Mouse (Mus musculus): ENCODE data around the gene Ror2.
"Not testable (repeated sequence)": the region's sequence is repeated elsewhere in the genome, so short reads cannot be mapped to it uniquely, and the experiment has no call there.

Ror2 gene

GRCm38 (mm10) chr13:53285756-53286361 lies at the start of gene Ror2:
Ror2 (minus strand) TSS chr13:53286124.
- DNase-seq = no peak

GRCm38 (mm10) chr13:53333769-53334168 lies 47.8 kb upstream of the Ror2 start:
- no peak for DNase-seq

- no peak for DNase-seq
Observed at GRCm38 (mm10) chr13:53330246-53330645, 44.3 kb upstream of the Ror2 start.

GRCm38 (mm10) chr13:53325531-53325930 lies 39.6 kb upstream of the Ror2 start:
- DNase-seq = no peak

GRCm38 (mm10) chr13:53323661-53324060 lies 37.7 kb upstream of the Ror2 start:
- no peak for DNase-seq

- no peak for DNase-seq
Observed at GRCm38 (mm10) chr13:53320899-53321298, 35.0 kb upstream of the Ror2 start.

- no peak for DNase-seq
Observed at GRCm38 (mm10) chr13:53316515-53317295, 30.8 kb upstream of the Ror2 start.

GRCm38 (mm10) chr13:53315757-53316156 lies 29.8 kb upstream of the Ror2 start:
- not testable (repeated sequence) for DNase-seq

GRCm38 (mm10) chr13:53310442-53310841 lies 24.5 kb upstream of the Ror2 start:
- no peak for DNase-seq

GRCm38 (mm10) chr13:53309661-53310160 lies 23.8 kb upstream of the Ror2 start:
- no peak for DNase-seq

- DNase-seq = no peak
Observed at GRCm38 (mm10) chr13:53309148-53309547, 23.2 kb upstream of the Ror2 start.

GRCm38 (mm10) chr13:53306836-53307235 lies 20.9 kb upstream of the Ror2 start:
- no peak for DNase-seq

- DNase-seq = no peak
Observed at GRCm38 (mm10) chr13:53305256-53305655, 19.3 kb upstream of the Ror2 start.

GRCm38 (mm10) chr13:53302688-53303087 lies 16.8 kb upstream of the Ror2 start:
- no peak for DNase-seq

GRCm38 (mm10) chr13:53293065-53293464 lies 7.1 kb upstream of the Ror2 start:
- DNase-seq = no peak

GRCm38 (mm10) chr13:53292244-53292643 lies 6.3 kb upstream of the Ror2 start:
- DNase-seq = no peak

GRCm38 (mm10) chr13:53285261-53285755 lies 616 bp downstream of the Ror2 start:
- DNase-seq = no peak

GRCm38 (mm10) chr13:53284740-53285191 lies 1.2 kb downstream of the Ror2 start:
- DNase-seq = no peak

- no peak for DNase-seq
Observed at GRCm38 (mm10) chr13:53281604-53282396, 4.1 kb downstream of the Ror2 start.

GRCm38 (mm10) chr13:53278908-53279307 lies 7.0 kb downstream of the Ror2 start:
- no peak for DNase-seq

- DNase-seq = no peak
Observed at GRCm38 (mm10) chr13:53276381-53276780, 9.5 kb downstream of the Ror2 start.

- no peak for DNase-seq
Observed at GRCm38 (mm10) chr13:53275778-53276177, 10.1 kb downstream of the Ror2 start.

GRCm38 (mm10) chr13:53274771-53275170 lies 11.2 kb downstream of the Ror2 start:
- DNase-seq = no peak
